Mouse (Mus musculus) urinary bladder, postnatal 25 days (tissue): ENCODE measurements at regions not wholly inside any gene's neighbourhood (a gene's known extent, or its start where the extent isn't known, plus 50 kb on each side); places are given as distances from the start of the nearest gene placed in this dataset.

ENCODE experiments used
- DNase-seq: peaks from one replicate; pipeline ENCODE4 v3.0.0; 2022; ENCODE audit warnings: low spot score

GRCm38 (mm10) chr19:18200105-18200782 lies 362.8 kb upstream of the Pcsk5 start:
- DNase-seq, result no peak

- DNase-seq, result no peak
These were observed 351.8 kb upstream of the Pcsk5 start for GRCm38 (mm10) chr19:18189102-18189742.

GRCm38 (mm10) chr19:18188122-18188866 lies 350.9 kb upstream of the Pcsk5 start:
- DNase-seq, result no peak

GRCm38 (mm10) chr19:18185767-18186554 lies 348.5 kb upstream of the Pcsk5 start:
- no peak for DNase-seq

- peak; percentile 6 for DNase-seq
These were observed 347.8 kb upstream of the Pcsk5 start for GRCm38 (mm10) chr19:18185211-18185610.

GRCm38 (mm10) chr19:18176200-18176599 lies 338.8 kb upstream of the Pcsk5 start:
- DNase-seq, result no peak

- no peak for DNase-seq
These were observed 309.1 kb upstream of the Pcsk5 start for GRCm38 (mm10) chr19:18146494-18146893.

- no peak for DNase-seq
These were observed 293.5 kb upstream of the Pcsk5 start for GRCm38 (mm10) chr19:18130936-18131335.

GRCm38 (mm10) chr19:18128786-18129185 lies 291.4 kb upstream of the Pcsk5 start:
- no peak for DNase-seq

- no peak for DNase-seq
These were observed 268.8 kb upstream of the Pcsk5 start for GRCm38 (mm10) chr19:18106236-18106635.

GRCm38 (mm10) chr19:18104590-18104989 lies 267.2 kb upstream of the Pcsk5 start:
- no peak for DNase-seq

- no peak for DNase-seq
These were observed 264.2 kb upstream of the Pcsk5 start for GRCm38 (mm10) chr19:18101423-18102341.

GRCm38 (mm10) chr19:18083312-18083711 lies 245.9 kb upstream of the Pcsk5 start:
- no peak for DNase-seq

- DNase-seq, result no peak
These were observed 231.5 kb upstream of the Pcsk5 start for GRCm38 (mm10) chr19:18068919-18069318.

GRCm38 (mm10) chr19:18067855-18068494 lies 230.5 kb upstream of the Pcsk5 start:
- DNase-seq, result no peak

- DNase-seq, result no peak
These were observed 219.9 kb upstream of the Pcsk5 start for GRCm38 (mm10) chr19:18057256-18057890.

- DNase-seq, result no peak
These were observed 219.2 kb upstream of the Pcsk5 start for GRCm38 (mm10) chr19:18056414-18057254.

GRCm38 (mm10) chr19:18050353-18050752 lies 212.9 kb upstream of the Pcsk5 start:
- no peak for DNase-seq

- no peak for DNase-seq
These were observed 196.8 kb upstream of the Pcsk5 start for GRCm38 (mm10) chr19:18034225-18034624.
